Mouse (Mus musculus): Measurements from ENCODE around the gene Ccdc43. TPM values are rescaled to one million over a fixed set of nuclear protein-coding genes. Genes with fewer than 3 reads are reported as not detected.

Gene Ccdc43
- total and polyA plus RNA-seq, 3 experiments: 43.4 to 56.4 (median 53.4) TPM

- in situ Hi-C loops (cut with MboI; ENCODE audit: low pct_ligation_motif_present, low pct_unique_long_range_greater_than_20kb, low sequenced_read_pairs): no loop called here
- peak overlapping the region; percentile 80 for H3K4me2 ChIP-seq (ENCODE audit: insufficient read depth, low read depth, poor library complexity, severe bottlenecking)
Measured at GRCm38 (mm10) chr11:102698018-102698476, 465 bp upstream of the Ccdc43 start.

DNA sequence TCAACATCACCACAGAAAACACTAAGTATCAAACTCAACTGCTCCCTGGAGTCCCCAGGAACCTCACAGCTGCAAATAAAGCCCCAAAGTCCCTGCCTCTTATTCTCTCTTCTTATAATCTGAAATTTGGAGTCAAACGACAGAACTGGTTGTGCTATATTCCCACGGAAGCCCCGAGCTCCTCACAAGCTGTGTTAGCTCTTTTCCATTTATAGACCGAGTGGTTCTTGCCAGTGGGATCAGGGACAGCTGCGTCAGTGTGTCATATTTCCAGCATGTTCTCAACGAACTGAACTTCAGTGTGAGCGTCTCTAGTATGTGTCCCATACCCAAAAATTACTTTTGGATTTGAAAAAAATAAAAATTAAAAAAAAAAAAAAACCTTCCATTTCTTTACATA lies 2.3 kb downstream of the Ccdc43 start:
- TF ChIP-seq JUND (conservative IDR thresholded peaks at IDR 0.05; ENCODE audit: low read depth, low read length) (no peak), UBTF (IDR thresholded peaks at IDR 0.05; ENCODE audit: low read depth, low read length) (no peak), MXI1 (IDR thresholded peaks at IDR 0.05; ENCODE audit: low read depth, low read length) (no peak), RCOR1 (conservative IDR thresholded peaks at IDR 0.05; ENCODE audit: low read depth, low read length) (no peak), NELFE (IDR thresholded peaks at IDR 0.05; ENCODE audit: low read depth, low read length) (no peak), EP300 (IDR thresholded peaks at IDR 0.05; ENCODE audit: low read length) (no peak), E2F4 (IDR thresholded peaks at IDR 0.05; ENCODE audit: insufficient replicate concordance, low read depth, low read length) (no peak), ZKSCAN1 (IDR thresholded peaks at IDR 0.05; ENCODE audit: borderline replicate concordance, low read depth, low read length) (no peak)
- Histone ChIP-seq H3K79me2 (replicated peaks; ENCODE audit: control insufficient read depth, extremely low read depth, insufficient read depth, poor library complexity, severe bottlenecking) (peaks cover 13% of the 10 kb centered on the region), H3K4me3 (replicated peaks in 1 of 3; ENCODE audit: low read depth in 2 of 3, low read length in 2 of 3, poor library complexity in 1 of 3) (no peak overlapping the region), H3K9ac (ENCODE audit: insufficient read depth, low read depth) (no peak overlapping the region), H3K4me1 (ENCODE audit: control insufficient read depth in 1 of 2, insufficient read depth in 2 of 2) (peaks cover 7 to 21% of the 10 kb centered on the region in 2 experiments; a peak in 3 of 4 replicates), H3K9me3 (replicated peaks; ENCODE audit: low read length) (no peaks in the 10 kb centered on the region), H3K36me3 (replicated peaks in 1 of 2; ENCODE audit: control insufficient read depth in 1 of 2, insufficient read depth in 1 of 2, low read length in 1 of 2) (peaks cover 12 to 45% of the 10 kb centered on the region in 2 experiments), H3K27ac (ENCODE audit: insufficient read depth, low read depth) (no peak overlapping the region), H3K27me3 (replicated peaks) (no peaks in the 10 kb centered on the region), H3K4me2 (ENCODE audit: insufficient read depth, low read depth, poor library complexity, severe bottlenecking) (no peak overlapping the region)
- no peak for DNase-seq (ENCODE audit: extremely low read depth)
- in situ Hi-C loops (cut with MboI; ENCODE audit: low pct_ligation_motif_present, low pct_unique_long_range_greater_than_20kb, low sequenced_read_pairs): no loop called here
- dilution Hi-C loops (cut with MboI; ENCODE audit: extremely low pct_ligation_motif_present, extremely low pct_unique_long_range_greater_than_20kb, low sequenced_read_pairs): no loop called here

More at GRCm38 (mm10) chr11:102698018-102698476, 465 bp upstream of the Ccdc43 start:
- Histone ChIP-seq H3K36me3 (replicated peaks in 1 of 2; ENCODE audit: control insufficient read depth in 1 of 2, insufficient read depth in 1 of 2, low read length in 1 of 2) (peaks cover 6 to 22% of the 10 kb centered on the region in 2 experiments), H3K4me3 (replicated peaks in 1 of 3; ENCODE audit: low read depth in 2 of 3, low read length in 2 of 3, poor library complexity in 1 of 3) (peak overlapping the region; percentile 82 to 98 (median 85)), H3K79me2 (replicated peaks; ENCODE audit: control insufficient read depth, extremely low read depth, insufficient read depth, poor library complexity, severe bottlenecking) (peaks cover 13% of the 10 kb centered on the region), H3K4me1 (ENCODE audit: control insufficient read depth in 1 of 2, insufficient read depth in 2 of 2) (peaks cover 7 to 21% of the 10 kb centered on the region in 2 experiments; a peak in 3 of 4 replicates), H3K27me3 (replicated peaks) (peaks cover 3% of the 10 kb centered on the region), H3K9ac (ENCODE audit: insufficient read depth, low read depth) (peak overlapping the region; percentile 54), H3K9me3 (replicated peaks; ENCODE audit: low read length) (peaks cover 2% of the 10 kb centered on the region), H3K27ac (ENCODE audit: insufficient read depth, low read depth) (no peak overlapping the region)
- dilution Hi-C loops (cut with MboI; ENCODE audit: extremely low pct_ligation_motif_present, extremely low pct_unique_long_range_greater_than_20kb, low sequenced_read_pairs): no loop called here
- TF ChIP-seq SIN3A (IDR thresholded peaks at IDR 0.05; ENCODE audit: low read length) (no peak), PAX5 (IDR thresholded peaks at IDR 0.05; ENCODE audit: low read length) (no peak), MAX (IDR thresholded peaks at IDR 0.05; ENCODE audit: low read length) (no peak; the same call in 1 of the 2 replicates), JUND (conservative IDR thresholded peaks at IDR 0.05; ENCODE audit: low read depth, low read length) (peak; percentile 77), NRF1 (IDR thresholded peaks at IDR 0.05; ENCODE audit: low read depth, low read length) (no peak), MAFK (IDR thresholded peaks at IDR 0.05; ENCODE audit: insufficient replicate concordance, low read length) (no peak), E2F4 (IDR thresholded peaks at IDR 0.05; ENCODE audit: insufficient replicate concordance, low read depth, low read length) (no peak), USF1 (IDR thresholded peaks at IDR 0.05; ENCODE audit: low read depth, low read length) (no peak), ZKSCAN1 (IDR thresholded peaks at IDR 0.05; ENCODE audit: borderline replicate concordance, low read depth, low read length) (no peak), NELFE (IDR thresholded peaks at IDR 0.05; ENCODE audit: low read depth, low read length) (no peak), BHLHE40 (IDR thresholded peaks at IDR 0.05; ENCODE audit: low read depth, low read length) (0 out of 2 replicates have a peak, but pooled peaks have one; percentile 3), ELF1 (IDR thresholded peaks at IDR 0.05; ENCODE audit: low read depth, low read length) (peak; percentile 42; the same call in 1 of the 2 replicates), ZC3H11A (IDR thresholded peaks at IDR 0.05; ENCODE audit: low read depth, low read length) (no peak), EP300 (IDR thresholded peaks at IDR 0.05; ENCODE audit: low read length) (no peak), ZNF384 (IDR thresholded peaks at IDR 0.05; ENCODE audit: low read depth, low read length) (no peak), SMC3 (IDR thresholded peaks at IDR 0.05; ENCODE audit: low read depth, low read length) (no peak), POLR2AphosphoS2 (IDR thresholded peaks at IDR 0.05; ENCODE audit: low read depth, low read length) (no peak), ZMIZ1 (IDR thresholded peaks at IDR 0.05; ENCODE audit: low read depth, low read length) (no peak), JUN (IDR thresholded peaks at IDR 0.05; ENCODE audit: insufficient read depth, low read depth, low read length) (peak; percentile 32), TCF12 (IDR thresholded peaks at IDR 0.05; ENCODE audit: low read depth, low read length) (no peak), IRF4 (IDR thresholded peaks at IDR 0.05; ENCODE audit: low read depth, low read length) (peak; percentile 79), RAD21 (IDR thresholded peaks at IDR 0.05; ENCODE audit: low read depth, low read length) (no peak), CHD1 (IDR thresholded peaks at IDR 0.05; ENCODE audit: low read depth, low read length) (0 out of 2 replicates have a peak, but pooled peaks have one; percentile 88), POLR2A (IDR thresholded peaks at IDR 0.05; ENCODE audit: low read depth, low read length) (no peak), UBTF (IDR thresholded peaks at IDR 0.05; ENCODE audit: low read depth, low read length) (no peak), GABPA (IDR thresholded peaks at IDR 0.05; ENCODE audit: insufficient replicate concordance, low read depth, low read length) (no peak), MYC (IDR thresholded peaks at IDR 0.05; ENCODE audit: low read depth, low read length) (peak; percentile 10; the same call in 1 of the 2 replicates), USF2 (conservative IDR thresholded peaks at IDR 0.05; ENCODE audit: low read depth, low read length) (no peak), RCOR1 (conservative IDR thresholded peaks at IDR 0.05; ENCODE audit: low read depth, low read length) (no peak), TBP (conservative IDR thresholded peaks at IDR 0.05; ENCODE audit: low read depth, low read length) (no peak), MEF2A (IDR thresholded peaks at IDR 0.05; ENCODE audit: borderline replicate concordance, low read depth, low read length) (no peak), KAT2A (IDR thresholded peaks at IDR 0.05; ENCODE audit: insufficient replicate concordance, low read length) (no peak), ETS1 (conservative IDR thresholded peaks at IDR 0.05; ENCODE audit: low read depth, low read length) (no peak), CTCF (conservative IDR thresholded peaks at IDR 0.05 in 1 of 2, IDR thresholded peaks at IDR 0.05 in 1 of 2; ENCODE audit: low read depth in 2 of 2, low read length in 2 of 2) (no peak), MAZ (IDR thresholded peaks at IDR 0.05; ENCODE audit: low read depth, low read length) (no peak), CHD2 (IDR thresholded peaks at IDR 0.05; ENCODE audit: low read length) (0 out of 2 replicates have a peak, but pooled peaks have one; percentile 13), HCFC1 (IDR thresholded peaks at IDR 0.05; ENCODE audit: low read depth, low read length) (no peak), MXI1 (IDR thresholded peaks at IDR 0.05; ENCODE audit: low read depth, low read length) (peak; percentile 13)
- no peak for DNase-seq (ENCODE audit: extremely low read depth)
